Mouse (Mus musculus) embryonic fibroblast, embryonic 13.5 days (primary cell): ENCODE measurements at regions not wholly inside any gene's neighbourhood (a gene's known extent, or its start where the extent isn't known, plus 50 kb on each side); places are given as distances from the start of the nearest gene placed in this dataset.

ENCODE experiments used
- CTCF ChIP-seq: IDR thresholded peaks from 2 replicates; pipeline ENCODE4 v1.5.1; 2011; ENCODE audit warnings: mild to moderate bottlenecking, control low read depth, low read length, moderate library complexity, borderline replicate concordance; ENCODE audit not compliant: insufficient read depth
- POLR2A ChIP-seq: IDR thresholded peaks from 2 replicates; pipeline ENCODE4 v1.6.1; 2011; ENCODE audit warnings: low read depth, mild to moderate bottlenecking, control low read depth, low read length, moderate library complexity

DNA sequence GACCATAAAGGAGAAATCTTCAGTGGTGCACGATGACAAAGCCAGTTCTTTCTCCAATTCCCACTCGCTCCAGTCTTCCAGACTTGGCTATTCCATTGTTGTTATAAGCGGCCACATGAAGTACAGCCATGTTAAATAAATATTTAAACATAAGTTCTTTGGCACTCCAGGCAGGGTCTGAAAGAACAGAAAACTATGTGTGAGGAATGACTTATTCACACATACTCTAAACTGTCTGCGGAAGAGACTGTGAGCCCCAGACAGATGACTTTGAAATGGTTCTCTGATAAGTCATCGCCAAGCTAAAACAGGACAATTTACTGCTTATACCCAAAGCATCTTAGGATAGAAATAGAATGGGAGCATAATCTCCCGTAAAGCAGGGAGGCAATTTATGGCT lies 377.2 kb upstream of the Tom1l1 start:
- TF ChIP-seq POLR2A = no peak
- TF ChIP-seq CTCF = no peak
